Mouse (Mus musculus): ENCODE results near the gene Apobr.

The Apobr gene

GRCm38 (mm10) chr7:126584506-126584977, at the start of gene Apobr:
Apobr (plus strand) TSS chr7:126584942.
- peak; percentile 24 to 34 for DNase-seq

GRCm38 (mm10) chr7:126535766-126536165, 49.0 kb upstream of the Apobr start:
- no peak for DNase-seq

GRCm38 (mm10) chr7:126536466-126536865, 48.3 kb upstream of the Apobr start:
- no peak for DNase-seq

GRCm38 (mm10) chr7:126537820-126538585, 46.7 kb upstream of the Apobr start:
- peak in 1 of 2 experiments; percentile 13 for DNase-seq

- DNase-seq, result no peak
Measured at GRCm38 (mm10) chr7:126541661-126542060, 43.1 kb upstream of the Apobr start.

GRCm38 (mm10) chr7:126545631-126546030, 39.1 kb upstream of the Apobr start:
- no peak for DNase-seq

- DNase-seq, result peak in 1 of 2 experiments; percentile 18
Measured at GRCm38 (mm10) chr7:126554796-126555195, 29.9 kb upstream of the Apobr start.

GRCm38 (mm10) chr7:126556635-126557034, 28.1 kb upstream of the Apobr start:
- DNase-seq, result no peak

- no peak for DNase-seq
Measured at GRCm38 (mm10) chr7:126565693-126566092, 19.0 kb upstream of the Apobr start.

- DNase-seq, result peak; percentile 70 to 76
Measured at GRCm38 (mm10) chr7:126566094-126566765, 18.5 kb upstream of the Apobr start, which contains the start of gene Eif3c. Eif3c (minus strand) TSS chr7:126566411.

- peak in 1 of 2 experiments; percentile 45 for DNase-seq
Measured at GRCm38 (mm10) chr7:126576946-126577345, 7.8 kb upstream of the Apobr start.

GRCm38 (mm10) chr7:126579172-126579571, 5.6 kb upstream of the Apobr start:
- DNase-seq, result peak in 1 of 2 experiments; percentile 59

- DNase-seq, result no peak
Measured at GRCm38 (mm10) chr7:126581661-126582060, 3.1 kb upstream of the Apobr start.

GRCm38 (mm10) chr7:126582759-126583158, 2.0 kb upstream of the Apobr start:
- peak; percentile 20 for DNase-seq

- DNase-seq, result peak; percentile 70 to 75
Measured at GRCm38 (mm10) chr7:126583251-126583709, 1.5 kb upstream of the Apobr start.

GRCm38 (mm10) chr7:126583761-126584160, 981 bp upstream of the Apobr start:
- no peak for DNase-seq

GRCm38 (mm10) chr7:126585717-126586116, 975 bp downstream of the Apobr start, which contains the start of gene Cln3:
Cln3 (minus strand) TSS chr7:126585817.
- DNase-seq, result no peak

GRCm38 (mm10) chr7:126586839-126587238, 2.1 kb downstream of the Apobr start:
- peak in 1 of 2 experiments; percentile 16 for DNase-seq

GRCm38 (mm10) chr7:126587779-126588178, 3.0 kb downstream of the Apobr start:
- DNase-seq, result no peak

- no peak for DNase-seq
Measured at GRCm38 (mm10) chr7:126594862-126595561, 10.3 kb downstream of the Apobr start, which contains the start of gene Il27. Il27 (minus strand) TSS chr7:126594941.

GRCm38 (mm10) chr7:126595890-126596289, 11.1 kb downstream of the Apobr start:
- DNase-seq, result no peak

GRCm38 (mm10) chr7:126596414-126596813, 11.7 kb downstream of the Apobr start:
- no peak for DNase-seq

GRCm38 (mm10) chr7:126598919-126599318, 14.2 kb downstream of the Apobr start:
- no peak for DNase-seq

All from spleen, adult 18-20 months (tissue).